Mouse (Mus musculus) stomach, embryonic 14.5 days (tissue): ENCODE results near the gene C1rl. TPM values are rescaled to one million over a fixed set of nuclear protein-coding genes. Genes with fewer than 3 reads are reported as not detected.
"Not testable (repeated sequence)": the region's sequence is repeated elsewhere in the genome, so short reads cannot be mapped to it uniquely, and the experiment has no call there.

ENCODE experiments used
- ATAC-seq: fragments of 200-750 bp; cut with Nextera tagmentation; 2 replicates; pipeline ENCODE4 v1.8.0; 2017; ENCODE audit warnings: low read depth, moderate TSS enrichment; ENCODE audit not compliant: insufficient number of reproducible peaks, insufficient read depth, low FRiP score
- H3K27ac ChIP-seq: fragments of 300-500 bp; sonication (generic); 2 replicates; pipeline ENCODE4 v1.5.1; 2014; ENCODE audit warnings: mild to moderate bottlenecking, low read length, moderate library complexity, mixed read lengths
- H3K27me3 ChIP-seq: fragments of 300-500 bp; sonication (generic); 2 replicates; pipeline ENCODE4 v1.6.1; 2014; ENCODE audit warnings: low read length, control low read depth, mixed read lengths; ENCODE audit not compliant: control insufficient read depth, insufficient read depth
- H3K36me3 ChIP-seq: fragments of 300-500 bp; sonication (generic); 2 replicates; pipeline ENCODE4 v1.6.1; 2014; ENCODE audit warnings: mild to moderate bottlenecking, control low read depth, low read length, moderate library complexity, mixed read lengths; ENCODE audit not compliant: control insufficient read depth, insufficient read depth
- H3K4me1 ChIP-seq: fragments of 300-500 bp; sonication (generic); 2 replicates; pipeline ENCODE4 v1.6.1; 2014; ENCODE audit warnings: low read length, control low read depth, mixed read lengths; ENCODE audit not compliant: control insufficient read depth, insufficient read depth
- H3K4me2 ChIP-seq: fragments of 300-500 bp; sonication (generic); replicated peaks from 2 replicates; pipeline ENCODE4 v1.6.1; 2014; ENCODE audit warnings: low read depth, low read length, control low read depth
- H3K4me3 ChIP-seq: fragments of 300-500 bp; sonication (generic); 2 replicates; pipeline ENCODE4 v1.5.1; 2014; ENCODE audit warnings: low read depth, low read length, control low read depth
- H3K9ac ChIP-seq: fragments of 300-500 bp; sonication (generic); replicated peaks from 2 replicates; pipeline ENCODE4 v1.6.1; 2014; ENCODE audit warnings: low read depth, mild to moderate bottlenecking, control low read depth, low read length, moderate library complexity, mixed read lengths
- H3K9me3 ChIP-seq: fragments of 300-500 bp; sonication (generic); 2 replicates; pipeline ENCODE4 v1.6.1; 2016; ENCODE audit warnings: low read depth, low read length, control low read depth; ENCODE audit not compliant: control insufficient read depth
- WGBS: fragments of 180-500 bp; shearing (Covaris S2); extraction: QIAGEN DNeasy Blood & Tissue Kit; methylation state at CpG from one replicate; pipeline ENCODE4 v1.1.7; 2014; 5-methylcytosine and 5-hydroxymethylcytosine counted together
- polyA plus RNA-seq: library from polyadenylated mRNA; unstranded; fragments of >200 nt; fragmentation: Nextera tagmentation; extraction: Ambion mirVana; gene quantifications from 2 replicates; pipeline ENCODE4 v1.2.1, GENCODE M21; 2014

Gene C1rl
- polyA plus RNA-seq, 1 experiment from 2014 or later = 0.68 TPM

DNA sequence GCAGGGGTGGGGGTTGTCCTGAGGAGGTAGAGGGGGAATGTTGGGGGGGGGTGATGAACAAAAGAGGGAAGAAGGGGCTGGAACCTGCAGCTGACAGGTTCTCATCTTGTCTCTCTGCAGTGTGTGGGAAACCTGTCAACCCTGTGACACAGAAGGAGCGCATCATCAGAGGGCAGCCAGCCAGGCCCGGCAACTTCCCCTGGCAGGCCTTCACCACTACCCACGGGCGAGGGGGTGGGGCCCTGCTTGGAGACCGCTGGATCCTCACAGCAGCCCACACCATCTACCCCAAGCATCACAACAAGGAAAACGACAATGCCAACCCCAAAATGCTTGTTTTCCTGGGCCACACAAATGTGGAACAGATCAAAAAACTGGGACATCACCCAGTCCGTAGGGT, 29.2 kb downstream of the C1rl start:
- not testable (repeated sequence) for H3K4me3 ChIP-seq, H3K9ac ChIP-seq, ATAC-seq, H3K4me1 ChIP-seq, H3K4me2 ChIP-seq, H3K9me3 ChIP-seq, H3K27ac ChIP-seq, H3K27me3 ChIP-seq, H3K36me3 ChIP-seq
- 76% methylated on average over 7 of the region's 7 CpGs for WGBS

DNA sequence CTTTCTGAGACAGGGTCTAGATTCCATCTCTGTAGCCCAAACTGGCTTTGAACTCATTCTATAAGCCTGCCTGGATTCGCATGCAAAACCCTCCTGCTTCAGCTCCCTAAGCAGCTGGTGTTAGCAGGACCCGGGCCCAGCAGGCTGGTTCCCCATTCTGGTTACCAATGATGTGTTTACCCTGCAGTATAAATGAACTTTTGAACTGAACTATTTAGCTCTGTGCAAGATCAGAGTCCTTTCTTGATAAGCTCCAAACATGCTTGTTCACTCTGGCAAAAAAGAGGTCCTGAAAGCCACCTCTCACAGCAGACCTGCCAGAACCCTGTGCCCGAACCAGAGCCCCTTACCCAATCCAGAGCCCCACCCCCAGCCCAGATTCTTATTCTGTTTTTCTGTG, 35.0 kb downstream of the C1rl start:
- Histone ChIP-seq H3K4me3 (no peak overlapping the region), H3K27me3 (no peaks in the 10 kb centered on the region), H3K36me3 (no peaks in the 10 kb centered on the region), H3K4me1 (no peaks in the 10 kb centered on the region), H3K27ac (no peak overlapping the region), H3K9ac (no peak overlapping the region), H3K9me3 (no peaks in the 10 kb centered on the region), H3K4me2 (no peak overlapping the region)
- ATAC-seq = no peak
- 75% methylated on average over 3 of the region's 3 CpGs for WGBS

GRCm38 (mm10) chr6:124531077-124531476, 38.2 kb downstream of the C1rl start:
- H3K36me3 ChIP-seq = no peaks in the 10 kb centered on the region
- ATAC-seq = no peak
- WGBS = 83% methylated on average over 8 of the region's 8 CpGs

DNA sequence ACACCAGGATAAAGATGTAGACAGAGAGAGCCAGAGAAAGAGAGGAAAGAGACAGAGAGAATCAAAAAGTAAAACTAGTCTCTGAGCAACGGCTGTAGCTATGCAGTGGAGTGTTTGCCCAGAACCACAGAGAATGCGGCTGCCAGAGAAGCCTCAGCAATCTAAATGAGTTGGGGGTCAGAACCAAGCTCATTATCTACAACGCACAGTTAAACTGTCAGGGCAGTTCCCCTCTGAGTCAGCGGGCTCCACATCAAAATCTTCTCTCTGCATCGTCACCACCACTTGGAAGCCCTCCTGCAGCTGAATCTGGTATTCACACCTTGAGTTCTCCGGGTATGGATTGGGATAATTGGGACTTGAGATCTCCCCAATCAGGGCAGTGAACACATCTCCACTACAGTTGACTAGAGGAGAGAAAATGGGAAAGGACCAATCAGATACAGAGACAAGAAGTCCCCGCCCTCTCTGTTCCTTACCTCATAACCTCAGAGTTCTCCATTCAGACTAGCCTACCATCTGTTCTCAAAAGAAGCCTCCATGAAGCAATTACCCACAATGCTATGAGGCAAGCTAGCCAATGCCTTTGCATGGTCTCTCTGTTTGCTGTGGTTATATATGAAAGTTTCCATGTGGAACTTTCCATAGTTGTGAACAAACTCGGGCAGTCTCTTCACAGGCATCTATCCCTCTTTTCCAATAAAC, 43.4 kb downstream of the C1rl start:
- H3K4me3 ChIP-seq, H3K9ac ChIP-seq, H3K4me1 ChIP-seq, H3K27ac ChIP-seq, H3K36me3 ChIP-seq, H3K9me3 ChIP-seq, H3K27me3 ChIP-seq, ATAC-seq, H3K4me2 ChIP-seq: not testable (repeated sequence)
- 73% methylated on average over 8 of the region's 8 CpGs for WGBS

More at GRCm38 (mm10) chr6:124531077-124531476, 38.2 kb downstream of the C1rl start:
- H3K4me2 ChIP-seq = no peak overlapping the region
- no peak overlapping the region for H3K4me3 ChIP-seq
- no peaks in the 10 kb centered on the region for H3K27me3 ChIP-seq
- no peak overlapping the region for H3K27ac ChIP-seq
- no peaks in the 10 kb centered on the region for H3K4me1 ChIP-seq
- H3K9me3 ChIP-seq = no peaks in the 10 kb centered on the region
- no peak overlapping the region for H3K9ac ChIP-seq

GRCm38 (mm10) chr6:124541176-124541575, 48.3 kb downstream of the C1rl start:
- WGBS = 81% methylated on average over 2 of the region's 2 CpGs
- not testable (repeated sequence) for H3K9me3 ChIP-seq, H3K9ac ChIP-seq, H3K27me3 ChIP-seq, H3K4me2 ChIP-seq, H3K4me1 ChIP-seq, ATAC-seq, H3K4me3 ChIP-seq, H3K36me3 ChIP-seq, H3K27ac ChIP-seq

DNA sequence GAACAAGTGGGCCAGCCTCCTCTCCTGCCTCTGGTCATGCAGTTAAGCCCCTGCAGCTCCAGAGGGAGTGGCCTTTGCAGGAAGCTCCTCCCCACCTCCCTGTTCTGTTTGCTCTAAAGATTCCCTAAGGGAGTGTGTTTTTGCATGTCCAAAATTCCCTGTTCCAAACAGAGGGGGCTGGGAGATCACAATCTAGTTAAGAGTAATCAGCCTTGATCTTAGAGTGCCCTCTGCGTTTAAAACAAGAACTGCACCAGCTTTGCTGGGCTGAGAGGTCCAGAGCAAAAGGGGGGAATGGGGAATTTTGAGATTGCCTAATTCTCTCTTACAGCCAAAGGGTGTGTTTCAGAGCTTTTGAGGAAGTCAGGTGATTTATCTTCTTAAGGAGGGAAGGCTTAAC, 49.4 kb downstream of the C1rl start, which contains the start of gene C1s1:
TSS of gene C1s1 (minus strand) at position 76 of the 400 bp plus-strand sequence.
- ATAC-seq = 0 out of 2 replicates have a peak, but pooled peaks have one; percentile 37
- H3K9ac ChIP-seq, H3K27ac ChIP-seq, H3K4me2 ChIP-seq, H3K4me1 ChIP-seq, H3K4me3 ChIP-seq, H3K36me3 ChIP-seq, H3K9me3 ChIP-seq, H3K27me3 ChIP-seq: not testable (repeated sequence)
- WGBS = 5% methylated on average over 1 of the region's 1 CpGs

- H3K9ac ChIP-seq = no peak overlapping the region
- 76% methylated on average over 5 of the region's 6 CpGs for WGBS
- no peak overlapping the region for H3K4me2 ChIP-seq
- H3K4me1 ChIP-seq = no peaks in the 10 kb centered on the region
- no peak overlapping the region for H3K4me3 ChIP-seq
- H3K36me3 ChIP-seq = no peaks in the 10 kb centered on the region
- no peak for ATAC-seq
- H3K27ac ChIP-seq = no peak overlapping the region
- H3K27me3 ChIP-seq = no peaks in the 10 kb centered on the region
- H3K9me3 ChIP-seq = no peaks in the 10 kb centered on the region
These were observed 51.6 kb downstream of the C1rl start for GRCm38 (mm10) chr6:124544466-124544865.

- H3K4me1 ChIP-seq = no peaks in the 10 kb centered on the region
- WGBS = 74% methylated on average over 2 of the region's 2 CpGs
- no peak for ATAC-seq
These were observed 52.5 kb downstream of the C1rl start for GRCm38 (mm10) chr6:124545425-124545824.

DNA sequence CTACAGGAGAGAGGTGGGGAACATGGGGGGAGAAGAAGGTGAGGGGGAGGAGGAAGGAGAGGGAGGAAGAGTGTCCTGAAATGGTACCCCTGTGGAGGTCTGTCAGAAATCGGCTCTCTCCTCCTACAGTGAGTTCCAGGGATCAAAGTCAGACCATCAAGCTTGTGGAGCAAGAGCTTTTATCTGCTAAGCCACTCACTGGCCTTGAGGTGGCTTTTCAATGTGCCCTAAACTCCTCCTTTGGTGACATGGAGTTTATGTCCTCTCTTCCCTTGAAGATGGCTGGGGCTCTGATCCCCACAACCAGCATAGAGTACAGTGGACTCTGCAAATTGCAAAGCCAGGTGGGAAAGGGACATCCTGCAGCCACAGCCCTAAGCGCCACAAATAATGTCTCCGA, 55.1 kb downstream of the C1rl start:
- not testable (repeated sequence) for H3K27ac ChIP-seq, H3K9ac ChIP-seq, ATAC-seq, H3K4me3 ChIP-seq, H3K27me3 ChIP-seq, H3K36me3 ChIP-seq, H3K9me3 ChIP-seq, H3K4me2 ChIP-seq, H3K4me1 ChIP-seq
- WGBS = 87% methylated on average over 3 of the region's 3 CpGs

More at GRCm38 (mm10) chr6:124545425-124545824, 52.5 kb downstream of the C1rl start:
- H3K36me3 ChIP-seq = no peaks in the 10 kb centered on the region
- no peak overlapping the region for H3K4me3 ChIP-seq
- no peak overlapping the region for H3K27ac ChIP-seq
- H3K4me2 ChIP-seq = no peak overlapping the region
- H3K27me3 ChIP-seq = no peaks in the 10 kb centered on the region
- no peak overlapping the region for H3K9ac ChIP-seq
- H3K9me3 ChIP-seq = no peaks in the 10 kb centered on the region
